Mouse (Mus musculus): ENCODE measurements at regions not wholly inside any gene's neighbourhood (a gene's known extent, or its start where the extent isn't known, plus 50 kb on each side); places are given as distances from the start of the nearest gene placed in this dataset. TPM values are rescaled to one million over a fixed set of nuclear protein-coding genes. Genes with fewer than 3 reads are reported as not detected.
A peak's percentile ranks its signal among the peaks of the same experiment; 100 is the strongest.

DNA sequence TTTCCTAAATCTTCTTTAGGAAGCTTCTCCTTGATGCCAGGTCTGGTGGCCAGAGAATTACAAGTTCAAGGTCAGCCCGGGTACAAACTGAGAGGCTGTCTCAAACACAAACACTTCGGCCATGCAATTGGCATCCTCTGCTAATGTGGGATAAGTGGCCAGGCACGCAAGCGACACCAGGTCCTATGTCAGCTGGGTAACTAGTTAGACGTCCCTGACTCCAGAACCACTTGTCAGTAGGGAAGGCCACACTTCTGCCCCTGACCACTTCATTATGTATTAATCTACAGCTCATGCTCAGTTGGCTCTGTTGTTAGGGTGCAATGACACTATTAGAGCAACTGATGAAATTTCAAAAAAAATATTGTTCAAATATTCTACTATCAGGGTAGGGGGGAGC lies 149.5 kb upstream of the Tshz3 start:
- 77% methylated on average over 5 of the region's 5 CpGs for WGBS
- ATAC-seq = no peak

DNA sequence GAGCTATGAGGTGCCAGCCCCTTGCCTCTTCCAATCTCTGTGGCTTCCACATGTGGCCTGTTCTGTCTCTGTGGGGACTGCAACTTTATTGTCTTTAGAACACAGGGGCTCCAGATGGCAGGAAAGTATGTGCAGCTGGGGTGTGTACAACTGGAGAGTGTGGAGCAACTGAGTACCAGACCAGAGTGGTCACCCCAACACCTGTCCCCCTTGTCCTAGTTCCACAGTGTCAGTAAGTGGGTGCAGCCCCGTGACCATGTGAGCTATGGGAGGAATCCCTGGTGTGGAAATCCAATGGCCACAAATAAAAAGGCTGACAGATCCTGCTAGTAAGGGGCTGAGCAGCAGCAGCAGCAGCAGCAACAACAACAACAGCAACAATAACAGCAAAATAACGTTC lies 126.9 kb upstream of the Tshz3 start:
- WGBS = 79% methylated on average over 2 of the region's 2 CpGs
- Histone ChIP-seq H3K4me2 (replicated peaks) (no peak overlapping the region), H3K4me1 (replicated peaks) (no peaks in the 10 kb centered on the region), H3K27ac (no peak overlapping the region), H3K4me3 (replicated peaks) (no peak overlapping the region), H3K36me3 (no peaks in the 10 kb centered on the region), H3K9ac (replicated peaks) (no peak overlapping the region), H3K9me3 (no peaks in the 10 kb centered on the region), H3K27me3 (no peaks in the 10 kb centered on the region)
- no peak for ATAC-seq

More for the DNA sequence above, 149.5 kb upstream of the Tshz3 start:
- no peak overlapping the region for H3K27ac ChIP-seq
- H3K4me2 ChIP-seq (replicated peaks) = no peak overlapping the region
- no peak overlapping the region for H3K4me3 ChIP-seq (replicated peaks)
- no peak overlapping the region for H3K9ac ChIP-seq (replicated peaks)
- no peaks in the 10 kb centered on the region for H3K9me3 ChIP-seq
- H3K27me3 ChIP-seq = no peaks in the 10 kb centered on the region; the same call in 1 of the 2 replicates
- H3K4me1 ChIP-seq (replicated peaks) = peaks cover 6% of the 10 kb centered on the region; the same call in 1 of the 2 replicates
- no peaks in the 10 kb centered on the region for H3K36me3 ChIP-seq

DNA sequence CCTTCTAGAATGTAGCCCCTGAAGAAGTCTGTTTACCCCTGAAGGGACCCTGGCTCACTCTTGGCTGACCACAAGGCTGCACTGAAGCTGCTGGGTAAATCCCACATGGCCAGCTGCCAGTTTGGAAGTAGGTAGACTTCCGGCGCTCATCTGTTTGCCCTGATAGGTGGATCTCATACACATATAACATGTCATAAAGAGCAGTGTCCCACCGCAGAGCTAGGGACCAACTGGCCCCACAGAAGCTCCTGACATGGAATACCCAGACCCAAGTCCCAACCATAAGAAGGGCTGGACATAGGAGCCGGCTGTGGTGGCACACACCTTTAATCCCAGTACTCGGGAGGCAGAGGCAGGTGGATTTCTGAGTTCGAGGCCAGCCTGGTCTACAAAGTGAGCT lies 115.8 kb upstream of the Tshz3 start:
- Histone ChIP-seq H3K36me3 (no peaks in the 10 kb centered on the region), H3K9me3 (no peaks in the 10 kb centered on the region; the same call in 1 of the 2 replicates), H3K4me3 (replicated peaks) (no peak overlapping the region), H3K9ac (replicated peaks) (no peak overlapping the region), H3K4me1 (replicated peaks) (no peaks in the 10 kb centered on the region), H3K4me2 (replicated peaks) (no peak overlapping the region), H3K27ac (no peak overlapping the region), H3K27me3 (no peaks in the 10 kb centered on the region)
- ATAC-seq = no peak
- 93% methylated on average over 6 of the region's 6 CpGs for WGBS

- WGBS = 77% methylated on average over 1 of the region's 1 CpGs
- no peak for ATAC-seq
- no peaks in the 10 kb centered on the region for H3K4me1 ChIP-seq (replicated peaks)
Measured at GRCm38 (mm10) chr7:36585014-36585413, 112.9 kb upstream of the Tshz3 start.

DNA sequence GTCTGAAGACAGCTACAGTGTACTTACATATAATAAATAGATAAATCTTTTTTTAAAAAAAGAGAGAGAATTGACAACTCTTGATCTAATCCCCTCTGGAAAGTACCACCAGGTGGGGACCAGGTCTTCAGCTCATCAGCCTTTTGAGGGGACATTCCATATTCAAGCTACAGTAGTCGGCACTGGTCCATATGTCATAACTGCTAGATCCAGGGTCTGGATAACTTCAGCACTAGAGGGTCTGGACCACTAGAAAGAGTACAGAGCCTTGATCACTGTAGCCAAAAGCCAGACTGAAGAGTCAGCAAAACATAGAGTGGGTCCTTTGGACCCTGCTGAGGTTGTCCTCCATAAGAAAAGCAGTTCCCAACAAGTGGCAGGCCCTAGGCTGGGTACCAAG lies 106.4 kb upstream of the Tshz3 start:
- H3K27ac ChIP-seq = no peak overlapping the region
- no peak overlapping the region for H3K4me2 ChIP-seq (replicated peaks)
- no peak overlapping the region for H3K9ac ChIP-seq (replicated peaks)
- no peak for ATAC-seq
- no peaks in the 10 kb centered on the region for H3K36me3 ChIP-seq
- no peaks in the 10 kb centered on the region for H3K4me1 ChIP-seq (replicated peaks)
- H3K27me3 ChIP-seq = no peaks in the 10 kb centered on the region
- 97% methylated on average over 1 of the region's 1 CpGs for WGBS
- H3K4me3 ChIP-seq (replicated peaks) = no peak overlapping the region
- H3K9me3 ChIP-seq = no peaks in the 10 kb centered on the region

More at GRCm38 (mm10) chr7:36585014-36585413, 112.9 kb upstream of the Tshz3 start:
- Histone ChIP-seq H3K36me3 (no peaks in the 10 kb centered on the region), H3K4me3 (replicated peaks) (no peak overlapping the region), H3K9ac (replicated peaks) (no peak overlapping the region), H3K27me3 (no peaks in the 10 kb centered on the region), H3K9me3 (no peaks in the 10 kb centered on the region; the same call in 1 of the 2 replicates), H3K27ac (no peak overlapping the region), H3K4me2 (replicated peaks) (no peak overlapping the region)

- Histone ChIP-seq H3K9ac (replicated peaks) (no peak overlapping the region), H3K4me1 (replicated peaks) (no peaks in the 10 kb centered on the region), H3K9me3 (no peaks in the 10 kb centered on the region), H3K27me3 (no peaks in the 10 kb centered on the region), H3K4me3 (replicated peaks) (no peak overlapping the region), H3K27ac (no peak overlapping the region), H3K36me3 (no peaks in the 10 kb centered on the region), H3K4me2 (replicated peaks) (no peak overlapping the region)
- 87% methylated on average over 3 of the region's 3 CpGs for WGBS
- ATAC-seq = no peak
Measured at GRCm38 (mm10) chr7:36596630-36597301, 101.2 kb upstream of the Tshz3 start.

DNA sequence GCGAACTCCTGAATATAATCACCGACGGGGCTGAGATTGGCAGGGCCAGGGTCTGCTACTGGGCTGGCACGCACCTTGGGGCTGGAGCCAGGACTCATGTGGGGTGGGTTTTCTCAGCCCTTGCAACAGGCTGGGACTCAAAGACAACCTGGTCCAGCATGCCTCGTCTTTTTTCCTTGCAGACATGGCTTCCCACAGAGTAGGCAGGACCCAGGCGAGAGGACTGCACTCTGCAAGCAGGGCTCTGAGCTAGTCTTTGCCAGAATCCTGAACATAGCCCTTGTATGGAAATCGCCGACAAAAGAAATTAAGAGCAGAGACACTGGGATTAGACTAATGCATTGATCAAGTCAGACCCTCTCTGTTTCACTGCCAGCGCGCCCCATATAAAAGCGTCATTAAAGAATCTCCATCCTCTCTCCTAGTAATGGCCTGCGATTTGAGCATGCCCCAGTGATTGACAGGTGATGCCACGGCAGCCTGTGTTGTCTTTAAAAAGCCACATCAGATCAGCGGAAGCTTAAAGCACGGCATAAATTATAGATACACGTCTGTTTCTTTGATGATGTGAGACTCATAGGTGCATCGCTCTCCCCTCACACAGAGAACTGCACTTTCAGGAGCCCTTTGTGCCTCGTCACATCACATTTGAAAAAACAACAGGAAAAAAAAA lies 92.8 kb upstream of the Tshz3 start:
- 0 out of 2 replicates have a peak overlapping the region, but pooled peaks have one; percentile 15 for H3K9ac ChIP-seq (replicated peaks)
- H3K27ac ChIP-seq = peak overlapping the region; percentile 35; the same call in 1 of the 2 replicates
- H3K36me3 ChIP-seq = no peaks in the 10 kb centered on the region
- no peaks in the 10 kb centered on the region for H3K9me3 ChIP-seq
- H3K27me3 ChIP-seq = no peaks in the 10 kb centered on the region
- H3K4me1 ChIP-seq (replicated peaks) = peaks cover 11% of the 10 kb centered on the region
- peak overlapping the region; percentile 36 for H3K4me2 ChIP-seq (replicated peaks)
- ATAC-seq = peak; percentile 80
- 35% methylated on average over 18 of the region's 18 CpGs for WGBS
- H3K4me3 ChIP-seq (replicated peaks) = no peak overlapping the region

DNA sequence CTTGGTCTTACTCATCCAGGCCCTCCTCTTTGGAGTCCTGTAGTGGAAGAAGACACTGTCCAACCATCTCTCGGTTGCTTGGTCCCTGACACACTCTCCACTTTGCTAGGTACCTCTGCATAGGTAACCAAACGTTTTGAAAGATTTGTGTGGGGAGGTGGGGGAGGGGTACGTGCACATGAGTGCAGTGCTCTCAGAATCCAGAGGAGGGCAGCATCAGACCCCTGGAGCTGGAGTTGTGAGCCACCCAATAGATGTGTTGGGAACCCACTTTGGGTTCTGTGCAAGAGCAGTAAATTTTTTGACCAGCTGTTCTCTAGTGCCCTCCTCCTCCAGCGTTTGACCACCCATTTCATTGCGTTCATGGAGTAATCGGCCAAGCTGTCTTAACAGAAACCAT lies 77.7 kb upstream of the Tshz3 start:
- Histone ChIP-seq H3K9ac (replicated peaks) (no peak overlapping the region), H3K27ac (no peak overlapping the region), H3K36me3 (no peaks in the 10 kb centered on the region), H3K9me3 (no peaks in the 10 kb centered on the region), H3K4me3 (replicated peaks) (no peak overlapping the region), H3K27me3 (no peaks in the 10 kb centered on the region), H3K4me1 (replicated peaks) (no peaks in the 10 kb centered on the region), H3K4me2 (replicated peaks) (no peak overlapping the region)
- no peak for ATAC-seq
- WGBS = 66% methylated on average over 6 of the region's 6 CpGs

DNA sequence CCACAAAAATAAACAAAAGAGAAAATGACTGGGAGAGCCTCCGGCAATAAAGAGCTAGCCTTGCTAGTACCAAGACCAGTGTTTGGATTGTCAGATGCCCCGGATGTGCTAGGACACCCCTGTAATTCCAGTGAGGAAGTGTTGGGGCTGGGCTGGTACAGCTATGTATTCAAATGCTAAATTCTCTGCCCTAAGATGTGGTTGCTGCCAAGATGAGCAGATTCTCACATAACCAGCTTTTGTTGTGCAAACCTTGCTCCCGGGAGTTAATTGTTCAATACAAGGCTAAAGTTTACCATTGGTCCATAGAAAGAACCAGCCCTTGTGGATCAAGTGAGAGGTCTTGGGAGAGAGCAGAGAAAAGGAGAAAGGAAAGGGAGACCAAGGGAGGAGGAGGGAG lies 53.7 kb upstream of the Tshz3 start:
- no peaks in the 10 kb centered on the region for H3K36me3 ChIP-seq
- H3K9me3 ChIP-seq = no peaks in the 10 kb centered on the region
- ATAC-seq = no peak
- H3K9ac ChIP-seq (replicated peaks) = no peak overlapping the region
- no peaks in the 10 kb centered on the region for H3K27me3 ChIP-seq
- no peak overlapping the region for H3K4me3 ChIP-seq (replicated peaks)
- no peak overlapping the region for H3K4me2 ChIP-seq (replicated peaks)
- H3K27ac ChIP-seq = no peak overlapping the region
- WGBS = 48% methylated on average over 3 of the region's 3 CpGs
- 0 out of 2 replicates have a peak, but pooled peaks cover 2% of the 10 kb centered on the region for H3K4me1 ChIP-seq (replicated peaks)

Small RNA genes lying in the stretch of these regions (microRNA-seq; reads per million reads assigned to microRNA genes)
- not detected for gene Gm25247
